Mouse (Mus musculus): ENCODE measurements at regions not wholly inside any gene's neighbourhood (a gene's known extent, or its start where the extent isn't known, plus 50 kb on each side); places are given as distances from the start of the nearest gene placed in this dataset.

GRCm38 (mm10) chr7:115217712-115218111, 474.2 kb downstream of the Insc start:
- TF ChIP-seq HCFC1 (IDR thresholded peaks at IDR 0.05; ENCODE audit: borderline replicate concordance, insufficient read depth, low read length) (no peak), ZC3H11A (IDR thresholded peaks at IDR 0.05; ENCODE audit: borderline replicate concordance, low read depth, low read length) (no peak), CHD2 (IDR thresholded peaks at IDR 0.05; ENCODE audit: low read depth, low read length) (no peak)

Data from ES-E14 (cell line).